Mouse (Mus musculus) naive thymus-derived CD4-positive, alpha-beta T cell, adult 2 months (primary cell): ENCODE data around the gene Kti12.

ENCODE experiments used
- DNase-seq: peaks from one replicate; pipeline ENCODE4 v3.0.0-alpha.2; 2011; ENCODE audit warnings: low read depth

Kti12 gene

GRCm38 (mm10) chr4:108869730-108870374 is 22.3 kb downstream of the Kti12 start:
- peak; percentile 79 for DNase-seq

- no peak for DNase-seq
Measured at GRCm38 (mm10) chr4:108873746-108874145, 26.2 kb downstream of the Kti12 start.

- no peak for DNase-seq
Measured at GRCm38 (mm10) chr4:108877901-108878300, 30.3 kb downstream of the Kti12 start.

GRCm38 (mm10) chr4:108878963-108879822 is 31.6 kb downstream of the Kti12 start, which contains the start of gene Rab3b:
Gene Rab3b (plus strand): TSS chr4:108879063.
- DNase-seq: peak; percentile 45

GRCm38 (mm10) chr4:108883815-108884214 is 36.2 kb downstream of the Kti12 start:
- DNase-seq: no peak

- no peak for DNase-seq
Measured at GRCm38 (mm10) chr4:108887456-108887855, 39.9 kb downstream of the Kti12 start.

- DNase-seq: no peak
Measured at GRCm38 (mm10) chr4:108890876-108891275, 43.3 kb downstream of the Kti12 start.
